Mouse (Mus musculus) liver, adult 2 months (tissue): ENCODE data around the gene Etv5. TPM values are rescaled to one million over a fixed set of nuclear protein-coding genes. Genes with fewer than 3 reads are reported as not detected.

Source experiments
- DNase-seq: peaks from one replicate; pipeline ENCODE4 v3.0.0-alpha.2; 2011; ENCODE audit warnings: low read depth, low spot score; ENCODE audit errors: extremely low read depth
- H3K27ac ChIP-seq: fragments of 200-500 bp; replicated peaks from 2 replicates; pipeline ENCODE4 v1.5.1; 2012; ENCODE audit warnings: low read depth, mild to moderate bottlenecking, control low read depth, inconsistent platforms, low read length; ENCODE audit not compliant: insufficient read depth
- H3K27me3 ChIP-seq: fragments of 200-500 bp; 2 replicates; pipeline ENCODE4 v1.6.1; 2012; ENCODE audit warnings: mild to moderate bottlenecking, moderate library complexity, low read length, inconsistent platforms; ENCODE audit not compliant: control insufficient read depth, insufficient read depth
- H3K36me3 ChIP-seq: fragments of 200-500 bp; 2 replicates; pipeline ENCODE4 v1.6.1; 2012; ENCODE audit warnings: low read length, inconsistent platforms; ENCODE audit not compliant: control insufficient read depth, insufficient read depth
- H3K4me1 ChIP-seq: fragments of 200-500 bp; 2 replicates; pipeline ENCODE4 v1.6.1; 2011; ENCODE audit warnings: low read length; ENCODE audit not compliant: control insufficient read depth, insufficient read depth
- H3K4me3 ChIP-seq: fragments of 200-500 bp; 2 replicates; pipeline ENCODE4 v1.5.1; 2011; ENCODE audit warnings: low read depth, mild to moderate bottlenecking, control low read depth, low read length, moderate library complexity; ENCODE audit not compliant: insufficient read depth
- H3K79me2 ChIP-seq: fragments of 200-500 bp; 2 replicates; pipeline ENCODE4 v1.6.1; 2012; ENCODE audit warnings: inconsistent platforms, mild to moderate bottlenecking, low read length, moderate library complexity; ENCODE audit not compliant: control insufficient read depth, insufficient read depth
- H3K9ac ChIP-seq: fragments of 200-500 bp; 2 replicates; pipeline ENCODE4 v1.6.1; 2012; ENCODE audit warnings: low read depth, mild to moderate bottlenecking, control low read depth, inconsistent platforms, low read length
- CTCF ChIP-seq: fragments of 200-500 bp; IDR thresholded peaks from 2 replicates; pipeline ENCODE4 v1.5.1; 2011; ENCODE audit warnings: low read depth, low read length, control low read depth
- POLR2A ChIP-seq: fragments of 200-500 bp; IDR thresholded peaks from 2 replicates; pipeline ENCODE4 v1.6.1; 2011; ENCODE audit warnings: low read length, control low read depth; ENCODE audit not compliant: insufficient read depth; ENCODE audit errors: extremely low read depth
- WGBS: fragments of 180-500 bp; shearing (Covaris S2); methylation state at CpG from one replicate; pipeline ENCODE4 v1.1.7; 2018; 5-methylcytosine and 5-hydroxymethylcytosine counted together
- polyA plus RNA-seq: library from polyadenylated mRNA; depleted of rRNA; stranded (reverse); fragments of >200 nt; gene quantifications from 2 replicates; pipeline ENCODE4 v1.2.3, GENCODE M21; 2012; rRNA removed
- total RNA-seq: library from RNA; depleted of rRNA; stranded (reverse); fragments of >200 nt; gene quantifications from 2 replicates; pipeline ENCODE4 v1.2.3, GENCODE M21; 2014; rRNA removed

The Etv5 gene
- 2.4 and 2.6 TPM in 2 replicates for total RNA-seq
- 3.0 TPM in 2 replicates for polyA plus RNA-seq

DNA sequence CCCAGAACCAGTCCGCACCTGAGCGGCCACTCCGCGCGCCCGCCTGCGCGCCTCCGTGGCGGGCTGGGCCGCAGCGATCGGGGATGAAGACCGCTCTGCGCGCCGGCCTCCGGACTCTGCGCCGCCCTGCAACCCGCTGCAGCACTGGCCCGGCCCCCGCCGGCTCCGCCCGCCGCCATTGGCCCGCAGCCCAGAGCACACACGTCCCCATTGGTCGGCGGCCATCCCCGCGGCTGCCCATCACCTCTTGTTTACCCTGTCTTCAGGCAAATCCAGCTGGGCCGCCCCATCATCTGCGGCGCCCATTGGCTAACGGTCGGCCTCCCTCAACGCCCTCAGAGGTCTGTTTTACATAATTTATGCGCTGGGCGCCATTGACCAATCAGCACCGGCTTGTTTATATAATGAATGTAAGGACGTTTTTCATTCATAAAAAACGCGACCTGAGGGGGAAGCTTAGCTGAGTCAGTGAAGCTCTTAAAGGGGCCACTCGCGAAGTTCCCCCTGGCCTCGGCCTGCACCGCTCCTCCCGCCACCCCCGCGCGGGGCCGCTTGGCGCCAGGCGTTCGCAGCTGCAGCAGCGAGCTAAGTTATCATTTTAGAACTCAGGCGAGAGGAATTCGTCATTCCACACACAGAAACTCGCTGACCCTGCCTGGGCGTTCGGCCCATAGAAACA, at the start of gene Etv5:
Gene Etv5 (minus strand): TSS at position 221 of the 679 bp plus-strand sequence.
- Histone ChIP-seq H3K4me3 (peak within 1 kb of the TSS; percentile 83), H3K79me2 (no peaks in the 10 kb centered on the region), H3K9ac (peak within 1 kb of the TSS; percentile 90), H3K27ac (peak within 1 kb of the TSS; percentile 61), H3K27me3 (no peaks in the 10 kb centered on the region), H3K4me1 (peaks cover 4% of the 10 kb centered on the region), H3K36me3 (no peaks in the 10 kb centered on the region)
- TF ChIP-seq POLR2A (peak; percentile 95), CTCF (no peak)
- under 1% methylated on average over 63 of the region's 63 CpGs for WGBS
- DNase-seq, result peak; percentile 97

DNA sequence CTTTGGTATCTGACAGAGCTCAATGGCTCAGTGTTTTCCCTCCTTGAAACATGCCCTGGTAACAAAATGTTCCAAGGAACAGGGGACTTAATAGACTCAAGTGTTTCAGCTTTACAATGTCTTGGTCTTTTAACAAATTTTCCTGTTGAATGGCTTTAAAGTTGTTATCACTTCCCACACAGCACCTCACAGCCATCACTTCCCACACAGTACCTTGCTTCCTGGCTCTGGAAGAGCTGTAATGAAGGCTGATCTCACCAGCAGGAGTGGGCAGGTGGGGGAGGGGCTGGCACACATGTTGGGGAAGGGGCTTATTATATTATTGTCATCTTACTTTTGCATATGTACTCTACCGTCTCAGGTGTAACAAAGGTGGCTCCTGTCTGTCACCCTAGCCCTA, 44.4 kb upstream of the Etv5 start:
- no peaks in the 10 kb centered on the region for H3K4me1 ChIP-seq
- no peak overlapping the region for H3K27ac ChIP-seq
- H3K4me3 ChIP-seq, result no peak overlapping the region
- no peaks in the 10 kb centered on the region for H3K79me2 ChIP-seq
- no peaks in the 10 kb centered on the region for H3K36me3 ChIP-seq
- DNase-seq, result no peak
- WGBS, result 86% methylated on average over 1 of the region's 1 CpGs
- H3K27me3 ChIP-seq, result no peaks in the 10 kb centered on the region
- H3K9ac ChIP-seq, result no peak overlapping the region
- no peak for TF ChIP-seq POLR2A
- no peak for TF ChIP-seq CTCF

GRCm38 (mm10) chr16:22479322-22479721, 39.8 kb upstream of the Etv5 start:
- WGBS, result 92% methylated on average over 8 of the region's 8 CpGs

DNA sequence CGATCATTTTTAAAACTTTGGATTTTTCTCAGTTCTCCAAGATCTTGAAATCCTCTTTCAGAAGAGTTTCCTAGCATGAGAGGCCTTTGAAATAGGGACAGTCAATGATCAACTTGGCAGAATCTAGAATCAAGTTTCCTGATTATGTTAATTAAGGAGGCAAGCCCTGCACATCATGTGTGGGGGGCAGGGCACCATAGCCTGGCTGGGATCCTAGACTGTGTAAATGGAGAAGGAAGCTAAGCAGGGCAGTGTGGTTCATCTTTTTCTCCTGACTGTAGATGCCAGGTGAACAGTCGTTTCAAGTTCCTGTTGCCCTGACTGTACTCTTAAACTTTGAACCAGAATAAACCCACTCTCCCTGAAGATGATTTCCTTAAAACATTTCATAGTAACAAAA, 32.2 kb upstream of the Etv5 start:
- Histone ChIP-seq H3K4me1 (no peaks in the 10 kb centered on the region), H3K36me3 (no peaks in the 10 kb centered on the region), H3K9ac (no peak overlapping the region), H3K27me3 (no peaks in the 10 kb centered on the region), H3K4me3 (no peak overlapping the region), H3K27ac (no peak overlapping the region), H3K79me2 (no peaks in the 10 kb centered on the region)
- no peak for DNase-seq
- no peak for TF ChIP-seq POLR2A
- no peak for TF ChIP-seq CTCF
- WGBS, result 86% methylated on average over 2 of the region's 2 CpGs

More at GRCm38 (mm10) chr16:22479322-22479721, 39.8 kb upstream of the Etv5 start:
- H3K4me3 ChIP-seq, result no peak overlapping the region
- DNase-seq, result no peak
- TF ChIP-seq CTCF, result no peak
- no peak for TF ChIP-seq POLR2A
- H3K9ac ChIP-seq, result no peak overlapping the region
- no peak overlapping the region for H3K27ac ChIP-seq
- H3K4me1 ChIP-seq, result no peaks in the 10 kb centered on the region
- no peaks in the 10 kb centered on the region for H3K79me2 ChIP-seq
- no peaks in the 10 kb centered on the region for H3K36me3 ChIP-seq
- no peaks in the 10 kb centered on the region for H3K27me3 ChIP-seq

DNA sequence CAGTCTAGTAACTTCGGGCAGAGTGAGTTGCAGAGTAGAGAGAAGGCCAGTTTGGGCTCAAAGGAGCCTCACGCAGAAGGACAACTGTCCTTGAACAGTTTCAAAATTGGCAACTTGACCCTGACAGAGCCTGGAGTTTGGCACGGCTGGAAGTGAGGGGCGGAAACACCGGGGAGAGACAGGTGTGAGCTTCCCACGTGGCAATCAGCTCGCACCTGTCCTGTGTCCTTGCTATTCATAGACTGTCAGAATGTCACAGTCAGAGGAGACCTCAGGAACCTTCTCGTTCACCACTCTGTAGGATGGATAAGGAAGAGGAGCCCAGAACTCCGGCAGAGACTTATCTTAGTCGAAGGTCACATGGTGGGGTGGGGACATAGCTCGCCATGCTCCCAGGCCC, 29.9 kb upstream of the Etv5 start:
- Histone ChIP-seq H3K79me2 (no peaks in the 10 kb centered on the region), H3K9ac (no peak overlapping the region), H3K36me3 (no peaks in the 10 kb centered on the region), H3K27ac (no peak overlapping the region), H3K4me3 (no peak overlapping the region), H3K4me1 (no peaks in the 10 kb centered on the region), H3K27me3 (no peaks in the 10 kb centered on the region)
- TF ChIP-seq POLR2A (no peak), CTCF (no peak)
- DNase-seq, result no peak
- 74% methylated on average over 11 of the region's 11 CpGs for WGBS

- Histone ChIP-seq H3K4me3 (no peak overlapping the region), H3K9ac (no peak overlapping the region), H3K79me2 (no peaks in the 10 kb centered on the region), H3K36me3 (no peaks in the 10 kb centered on the region), H3K27me3 (no peaks in the 10 kb centered on the region), H3K4me1 (no peaks in the 10 kb centered on the region), H3K27ac (no peak overlapping the region)
- WGBS, result 83% methylated on average over 2 of the region's 2 CpGs
- TF ChIP-seq CTCF (no peak), POLR2A (no peak)
- no peak for DNase-seq
Measured at GRCm38 (mm10) chr16:22467111-22467510, 27.6 kb upstream of the Etv5 start.
